Mouse (Mus musculus) MEL (cell line): ENCODE measurements around the gene B830017H08Rik.

Experiments used
- BHLHE40 ChIP-seq: IDR thresholded peaks from 2 replicates; pipeline ENCODE4 v1.6.1; 2012; ENCODE audit warnings: low read depth, mild to moderate bottlenecking, inconsistent platforms, low read length, improper control_type of control experiment, borderline replicate concordance
- CTCF ChIP-seq, 3 experiments: IDR thresholded peaks in 2 of 3; conservative IDR thresholded peaks in 1 of 3; 2 replicates each; pipeline ENCODE4 v1.5.1; 2011 to 2012; ENCODE audit warnings: low read length in 3 of 3, low read depth in 2 of 3, mild to moderate bottlenecking in 2 of 3, improper control_type of control experiment in 1 of 3, inconsistent platforms in 1 of 3, mixed read lengths in 1 of 3, moderate library complexity in 1 of 3; ENCODE audit not compliant: control insufficient read depth in 1 of 3, insufficient read depth in 1 of 3, poor library complexity in 1 of 3, severe bottlenecking in 1 of 3
- ELF1 ChIP-seq: IDR thresholded peaks from 2 replicates; pipeline ENCODE4 v1.6.1; 2014; ENCODE audit warnings: low read depth, mild to moderate bottlenecking, inconsistent platforms, low read length, improper control_type of control experiment, moderate library complexity
- EP300 ChIP-seq, 2 experiments: IDR thresholded peaks; 2 replicates each; pipeline ENCODE4 v1.6.1; 2011; ENCODE audit warnings: improper control_type of control experiment in 2 of 2, low read length in 2 of 2, low read depth in 1 of 2, mild to moderate bottlenecking in 1 of 2
- ETS1 ChIP-seq: IDR thresholded peaks from 2 replicates; pipeline ENCODE4 v1.6.1; 2012; ENCODE audit warnings: low read depth, mild to moderate bottlenecking, inconsistent platforms, low read length, improper control_type of control experiment, moderate library complexity
- GATA1 ChIP-seq: IDR thresholded peaks from 2 replicates; pipeline ENCODE4 v1.6.1; 2011; ENCODE audit warnings: low read depth, low read length, improper control_type of control experiment
- MAZ ChIP-seq: IDR thresholded peaks from 2 replicates; pipeline ENCODE4 v1.6.1; 2012; ENCODE audit warnings: low read depth, mild to moderate bottlenecking, inconsistent platforms, low read length, improper control_type of control experiment
- POLR2A ChIP-seq, 2 experiments: IDR thresholded peaks; 2 replicates each; pipeline ENCODE4 v1.6.1; 2011 to 2012; ENCODE audit warnings: low read length in 2 of 2, mild to moderate bottlenecking in 2 of 2, control low read depth in 1 of 2, improper control_type of control experiment in 1 of 2, low read depth in 1 of 2, moderate library complexity in 1 of 2; ENCODE audit not compliant: control insufficient read depth in 1 of 2, insufficient read depth in 1 of 2, poor library complexity in 1 of 2
- POLR2AphosphoS5 ChIP-seq: IDR thresholded peaks from 2 replicates; pipeline ENCODE4 v1.6.1; 2012; ENCODE audit warnings: low read depth, borderline replicate concordance, mild to moderate bottlenecking, inconsistent platforms, low read length, moderate library complexity, mixed read lengths
- TAL1 ChIP-seq: IDR thresholded peaks from 2 replicates; pipeline ENCODE4 v1.6.1; 2012; ENCODE audit warnings: mild to moderate bottlenecking, inconsistent platforms, low read length, moderate library complexity, mixed read lengths
- USF1 ChIP-seq: IDR thresholded peaks from 2 replicates; pipeline ENCODE4 v1.6.1; 2014; ENCODE audit warnings: low read depth, mild to moderate bottlenecking, inconsistent platforms, low read length, improper control_type of control experiment, moderate library complexity
- ZKSCAN1 ChIP-seq: IDR thresholded peaks from 2 replicates; pipeline ENCODE4 v1.6.1; 2012; ENCODE audit warnings: low read depth, mild to moderate bottlenecking, inconsistent platforms, low read length, improper control_type of control experiment, moderate library complexity

DNA sequence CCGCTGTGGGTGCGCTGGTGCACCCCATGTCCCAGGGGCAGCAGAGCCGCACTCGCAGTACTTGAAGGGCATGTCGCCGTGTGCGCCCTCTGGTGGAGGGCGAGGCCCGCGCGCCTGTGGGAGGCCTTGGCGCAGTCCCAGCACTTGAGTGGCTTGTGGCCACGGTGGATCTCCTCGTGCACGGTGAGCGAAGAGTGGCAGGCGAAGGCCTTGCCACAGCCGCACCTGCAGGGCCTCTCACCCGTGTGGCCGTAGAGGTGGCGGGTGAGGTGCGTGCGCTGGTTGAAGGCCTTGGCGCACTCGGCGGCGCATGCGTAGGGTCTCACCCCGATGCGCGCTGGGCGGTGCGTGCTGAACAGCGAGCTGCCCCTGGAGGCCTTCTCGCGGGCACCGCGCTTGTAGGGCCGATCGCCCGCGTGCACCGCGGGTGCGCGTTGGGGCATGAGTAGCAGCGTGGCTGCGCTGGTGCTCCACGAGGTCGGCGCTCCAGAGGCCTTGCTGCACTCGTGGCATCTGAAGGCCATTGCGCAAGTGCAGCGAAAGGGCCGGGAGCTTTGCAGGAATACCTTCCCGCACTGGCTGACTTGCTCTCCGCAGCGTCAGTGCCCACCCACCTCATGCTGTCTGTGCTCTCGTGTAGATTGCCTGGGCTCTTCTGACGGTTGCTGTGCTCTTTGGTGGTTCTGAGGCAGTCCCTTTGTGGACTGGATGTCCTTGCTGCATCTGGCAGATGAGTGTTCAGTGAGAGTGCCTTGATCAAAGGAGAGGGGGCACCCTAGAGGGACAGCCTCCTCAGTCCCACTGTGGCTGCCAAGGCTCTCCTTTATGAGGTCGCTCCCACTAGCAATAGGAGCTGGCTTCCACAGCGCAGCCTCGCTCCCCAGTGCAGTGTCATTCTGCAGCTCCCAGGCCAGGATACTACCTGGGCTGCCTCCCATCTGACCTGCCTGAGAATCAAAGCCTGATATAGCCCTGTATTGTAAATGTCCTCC lies 17.2 kb upstream of the B830017H08Rik start:
- TF ChIP-seq GATA1: no peak
- no peak for TF ChIP-seq ELF1
- TF ChIP-seq POLR2A (IDR thresholded peaks at IDR 0.05; ENCODE audit: control insufficient read depth in 1 of 2, insufficient read depth in 1 of 2, low read depth in 1 of 2, low read length in 2 of 2, poor library complexity in 1 of 2): peak; percentile 52 to 86
- TF ChIP-seq ETS1: no peak
- peak; percentile 83 to 90 (median 85) for TF ChIP-seq CTCF (IDR thresholded peaks at IDR 0.05 in 2 of 3, conservative IDR thresholded peaks at IDR 0.05 in 1 of 3; ENCODE audit: control insufficient read depth in 1 of 3, insufficient read depth in 1 of 3, low read depth in 2 of 3, low read length in 3 of 3, poor library complexity in 1 of 3, severe bottlenecking in 1 of 3)
- no peak for TF ChIP-seq TAL1
- TF ChIP-seq BHLHE40: no peak
- TF ChIP-seq EP300 (IDR thresholded peaks at IDR 0.05; ENCODE audit: low read depth in 1 of 2, low read length in 2 of 2): no peak
- TF ChIP-seq USF1: no peak
- TF ChIP-seq MAZ: no peak
- TF ChIP-seq ZKSCAN1: no peak
- no peak for TF ChIP-seq POLR2AphosphoS5
